Mouse (Mus musculus): Measurements from ENCODE around the gene Actg1. TPM values are rescaled to one million over a fixed set of nuclear protein-coding genes. Genes with fewer than 3 reads are reported as not detected.

Gene Actg1
- total RNA-seq, 2 experiments from 2014 or later: 1,451 to 1,562 TPM

DNA sequence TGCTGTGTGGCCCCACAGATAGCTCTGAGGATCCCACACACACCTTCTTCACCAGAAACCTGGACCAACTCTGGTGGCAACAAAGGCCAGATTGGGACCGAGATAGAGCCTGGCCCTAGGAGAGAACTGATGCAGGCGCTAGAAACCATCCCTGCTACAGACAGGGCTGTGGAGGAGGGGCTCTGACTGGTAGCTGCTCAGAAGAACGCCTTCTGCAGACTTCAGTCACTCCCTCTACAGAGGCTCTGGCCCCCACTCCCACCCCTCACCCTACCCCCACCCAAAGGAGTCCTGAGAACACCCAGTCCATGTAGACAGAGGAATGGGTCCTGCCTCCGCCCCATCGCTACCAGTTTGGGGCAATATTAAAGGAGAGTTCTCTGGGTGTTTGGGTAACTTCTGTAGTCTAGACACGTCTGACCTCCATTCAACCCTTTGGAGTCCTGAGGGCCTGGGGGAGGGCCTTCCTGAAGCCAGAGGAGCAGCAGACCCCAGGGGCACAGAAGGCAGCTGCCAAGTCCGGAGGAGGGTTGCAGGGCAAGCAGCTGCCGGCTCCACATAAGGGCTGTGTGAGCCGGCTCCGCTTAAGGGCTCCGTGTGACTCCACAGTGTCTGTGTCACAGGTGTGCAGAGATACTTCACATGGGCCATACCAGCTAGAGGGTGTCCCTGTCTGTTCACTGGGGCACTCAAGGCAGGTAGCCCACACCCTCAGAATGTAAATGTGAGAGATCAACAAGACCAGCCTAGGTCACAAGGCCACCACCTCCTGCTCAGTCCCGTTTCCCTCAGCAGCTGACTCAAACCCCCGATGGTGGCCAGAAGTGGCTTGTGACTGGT is 51.8 kb downstream of the Actg1 start:
- DNase-seq (ENCODE audit: extremely low spot score in 1 of 2, low spot score in 1 of 2): no peak

Small RNA genes within 50 kb of the gene (microRNA-seq; reads per million reads assigned to microRNA genes)
- 0 reads per million in 2 experiments for gene Gm23419
- gene Mir6935: 0.80 to 2.8 reads per million in 2 experiments

Other genes starting within 250 kb of the Actg1 start
- 10 to 100 TPM; 15.8 to 17.6 TPM for gene Tepsin, start 249.8 kb downstream of the Actg1 start, total RNA-seq (2021)
- gene Ndufaf8, start 249.6 kb downstream of the Actg1 start, total RNA-seq (2021): 10 to 100 TPM; 36.0 to 45.9 TPM
- gene Slc38a10, start 197.2 kb downstream of the Actg1 start, total RNA-seq (2021): 10 to 100 TPM; 85.3 to 88.5 TPM
- gene Bahcc1, start 115.6 kb downstream of the Actg1 start, total RNA-seq (2021): 10 to 100 TPM; 17.7 to 22.6 TPM
- under 1 TPM in 1 of 2 experiments, not detected in 1; 0.89 TPM for gene Fscn2, start 13.0 kb upstream of the Actg1 start, total RNA-seq (2021)
- 10 to 100 TPM; 16.2 to 17.1 TPM for gene Faap100, start 30.2 kb upstream of the Actg1 start, total RNA-seq (2021)
- 10 to 100 TPM; 62.4 to 63.0 TPM for gene Nploc4, start 89.2 kb upstream of the Actg1 start, total RNA-seq (2021)
- gene Tspan10, start 94.1 kb upstream of the Actg1 start, total RNA-seq (2021): 1 to 10 TPM in 1 of 2 experiments, under 1 TPM in 1; 0.32 to 6.8 TPM
- gene Pde6g, start 105.0 kb upstream of the Actg1 start, total RNA-seq (2021): under 1 TPM; 0.56 to 0.59 TPM
- gene Oxld1, start 109.5 kb upstream of the Actg1 start, total RNA-seq (2021): 10 to 100 TPM; 15.5 to 16.2 TPM
- 10 to 100 TPM; 23.6 to 26.8 TPM for gene Ccdc137, start 109.6 kb upstream of the Actg1 start, total RNA-seq (2021)
- gene Arl16, start 119.1 kb upstream of the Actg1 start, total RNA-seq (2021): 10 to 100 TPM; 50.8 to 53.8 TPM
- 10 to 100 TPM; 60.9 to 72.0 TPM for gene Mrpl12, start 136.1 kb upstream of the Actg1 start, total RNA-seq (2021)
- gene Slc25a10, start 143.3 kb upstream of the Actg1 start, total RNA-seq (2021): 10 to 100 TPM; 18.1 to 22.4 TPM
- gene Gcgr, start 182.2 kb upstream of the Actg1 start, total RNA-seq (2021): under 1 TPM; 0.15 to 0.19 TPM
- gene Mcrip1, start 201.2 kb upstream of the Actg1 start, total RNA-seq (2021): 10 to 100 TPM; 86.1 to 86.5 TPM
- not detected for gene Ppp1r27, start 202.6 kb upstream of the Actg1 start, total RNA-seq (2021)
- gene P4hb, start 224.7 kb upstream of the Actg1 start, total RNA-seq (2021): 100 to 1,000 TPM; 127 to 136 TPM
- gene Arhgdia, start 233.1 kb upstream of the Actg1 start, total RNA-seq (2021): 100 to 1,000 TPM; 306 to 324 TPM
- 10 to 100 TPM; 61.7 to 67.4 TPM for gene Alyref, start 249.8 kb upstream of the Actg1 start, total RNA-seq (2021)
- gene Anapc11, start 249.9 kb upstream of the Actg1 start, total RNA-seq (2021): 100 to 1,000 TPM in 1 of 2 experiments, 10 to 100 TPM in 1; 87.2 to 109 TPM